11 mouse cellular contexts compared by ENCODE assay signal in genomic region chr17:87157739-87158138, GRCm38 (mm10). TPM values are rescaled to one million over a fixed set of nuclear protein-coding genes. Genes with fewer than 3 reads are reported as not detected.
DNase-seq lines count a peak whose midpoint lies in the region; ATAC-seq lines count a peak whose summit lies in the region.
"Had no signal": no experiment of that assay in that cellular context is flagged by ENCODE, and none has a peak within 500 bp of the region (broad histone marks: within the 10 kb centered on the region; RNA-seq: fewer than 3 reads in every experiment).

No protein-coding gene starts in this region.

- H3K9ac ChIP-seq in forebrain, embryonic 13.5 days = no peak overlapping the region
- H3K9ac ChIP-seq: lung, embryonic 15.5 days had no signal

- no peaks in the 10 kb centered on the region for H3K27me3 ChIP-seq in forebrain, embryonic 13.5 days
- H3K27me3 ChIP-seq: lung, embryonic 15.5 days had no signal

- H3K4me3 ChIP-seq in forebrain, embryonic 13.5 days = no peak overlapping the region
- H3K4me3 ChIP-seq: lung, embryonic 15.5 days had no signal

- 83% methylated on average over 13 of the region's 13 CpGs for WGBS in forebrain, embryonic 13.5 days

- no peaks in the 10 kb centered on the region for H3K36me3 ChIP-seq in forebrain, embryonic 13.5 days (ENCODE audit: poor library complexity, severe bottlenecking)
- H3K36me3 ChIP-seq: lung, embryonic 15.5 days had no signal

- no peaks in the 10 kb centered on the region for H3K9me3 ChIP-seq in forebrain, embryonic 13.5 days (replicated peaks)
- H3K9me3 ChIP-seq: lung, embryonic 15.5 days had no signal

- H3K4me2 ChIP-seq in forebrain, embryonic 13.5 days = no peak overlapping the region
- H3K4me2 ChIP-seq: lung, embryonic 15.5 days had no signal

- DNase-seq in embryo, embryonic 11 days = peak; percentile 25
- no peak for DNase-seq in embryo, embryonic 10 days (ENCODE audit: low spot score)
- peak; percentile 21 for DNase-seq in ovary, postnatal 36 days (ENCODE audit: low spot score)
- DNase-seq in ovary, postnatal 10 days (ENCODE audit: low spot score) = no peak
- DNase-seq in liver = peak; percentile 30
- no peak for DNase-seq in left cerebral cortex, adult 8-10 months (ENCODE audit: low spot score in 2 of 2)
- DNase-seq in thymus, postnatal 4 days = no peak
- DNase-seq: gastrocnemius, postnatal 25 days had no signal

- H3K27ac ChIP-seq in forebrain, embryonic 13.5 days = no peak overlapping the region
- H3K27ac ChIP-seq: lung, embryonic 15.5 days had no signal

- H3K4me1 ChIP-seq in forebrain, embryonic 13.5 days = no peaks in the 10 kb centered on the region

- no peak for ATAC-seq in forebrain, embryonic 13.5 days
- ATAC-seq: inflammation-experienced regulatory T-cells, adult 6 months had no signal

RNA-seq across cellular contexts. Expression of gene Socs5, which starts 50.3 kb away (rescaled TPM):
- 100 to 1,000 TPM; 106 to 127 (median 111) TPM for total RNA-seq in left cerebral cortex, adult 8-10 months (2022)
- 7.5 and 8.2 TPM in 2 replicates for polyA plus RNA-seq in forebrain, embryonic 13.5 days (2015; fragmentation: Nextera tagmentation; extraction: Ambion mirVana)

Comparison
In these comparisons a context has a peak if more than half of its experiments do, and no peak if none do; other contexts are left out.
1. DNase-seq: peak in embryo, embryonic 11 days (single experiment), ovary, postnatal 36 days (single experiment) and liver (single experiment); none in embryo, embryonic 10 days (single experiment), ovary, postnatal 10 days (single experiment), left cerebral cortex, adult 8-10 months (0 of 2) and thymus, postnatal 4 days (single experiment).